Mouse (Mus musculus): ENCODE results near the gene Hspb8. TPM values are rescaled to one million over a fixed set of nuclear protein-coding genes. Genes with fewer than 3 reads are reported as not detected.

Gene Hspb8
- polyA plus RNA-seq (2011; ENCODE audit: insufficient read depth, insufficient read length, low read depth, missing spikeins): 64.0 and 68.1 TPM in 2 replicates

- Histone ChIP-seq H3K9me3 (replicated peaks; ENCODE audit: control insufficient read depth, insufficient read depth, low read length, poor library complexity, severe bottlenecking) (no peaks in the 10 kb centered on the region), H3K36me3 (ENCODE audit: control insufficient read depth, insufficient read depth, low read length, poor library complexity, severe bottlenecking) (no peaks in the 10 kb centered on the region), H3K27me3 (ENCODE audit: control insufficient read depth, insufficient read depth, low read length, poor library complexity, severe bottlenecking) (no peaks in the 10 kb centered on the region), H3K4me1 (ENCODE audit: control insufficient read depth, insufficient read depth, low read length) (peaks cover 7% of the 10 kb centered on the region), H3K9ac (ENCODE audit: low read depth, poor library complexity, severe bottlenecking) (peak within 1 kb of the TSS; percentile 56), H3K27ac (ENCODE audit: insufficient read depth, low read length) (0 out of 2 replicates have a peak within 1 kb of the TSS, but pooled peaks have one; percentile 3), H3K4me3 (ENCODE audit: low read depth, low read length) (peak within 1 kb of the TSS; percentile 55)
- TF ChIP-seq CTCF (IDR thresholded peaks at IDR 0.05; ENCODE audit: low read depth, low read length) (no peak), POLR2A (IDR thresholded peaks at IDR 0.05; ENCODE audit: insufficient read depth, low read length) (peak; percentile 38), EP300 (IDR thresholded peaks at IDR 0.05; ENCODE audit: insufficient read depth, low read depth, low read length) (0 out of 2 replicates have a peak, but pooled peaks have one; percentile 10)
Measured at GRCm38 (mm10) chr5:116422699-116423201, at the start of gene Hspb8. TSS of gene Hspb8 (minus strand) at chr5:116422864.

- H3K27me3 ChIP-seq (ENCODE audit: control insufficient read depth, insufficient read depth, low read length, poor library complexity, severe bottlenecking): no peaks in the 10 kb centered on the region
- H3K36me3 ChIP-seq (ENCODE audit: control insufficient read depth, insufficient read depth, low read length, poor library complexity, severe bottlenecking): no peaks in the 10 kb centered on the region
- H3K9ac ChIP-seq (ENCODE audit: low read depth, poor library complexity, severe bottlenecking): no peak overlapping the region
- no peak overlapping the region for H3K4me3 ChIP-seq (ENCODE audit: low read depth, low read length)
- TF ChIP-seq CTCF (IDR thresholded peaks at IDR 0.05; ENCODE audit: low read depth, low read length) (peak; percentile 87), POLR2A (IDR thresholded peaks at IDR 0.05; ENCODE audit: insufficient read depth, low read length) (no peak)
- peaks cover under 1% of the 10 kb centered on the region for H3K4me1 ChIP-seq (ENCODE audit: control insufficient read depth, insufficient read depth, low read length)
- peaks cover 5% of the 10 kb centered on the region; the same call in 1 of the 2 replicates for H3K9me3 ChIP-seq (replicated peaks; ENCODE audit: control insufficient read depth, insufficient read depth, low read length, poor library complexity, severe bottlenecking)
- H3K27ac ChIP-seq (ENCODE audit: insufficient read depth, low read length): no peak overlapping the region
Measured at GRCm38 (mm10) chr5:116461354-116462042, 38.8 kb upstream of the Hspb8 start.

GRCm38 (mm10) chr5:116459970-116460369 is 37.3 kb upstream of the Hspb8 start:
- H3K9me3 ChIP-seq (replicated peaks; ENCODE audit: control insufficient read depth, insufficient read depth, low read length, poor library complexity, severe bottlenecking): no peaks in the 10 kb centered on the region
- no peaks in the 10 kb centered on the region for H3K36me3 ChIP-seq (ENCODE audit: control insufficient read depth, insufficient read depth, low read length, poor library complexity, severe bottlenecking)
- no peak overlapping the region for H3K9ac ChIP-seq (ENCODE audit: low read depth, poor library complexity, severe bottlenecking)
- no peak overlapping the region for H3K27ac ChIP-seq (ENCODE audit: insufficient read depth, low read length)
- TF ChIP-seq POLR2A (IDR thresholded peaks at IDR 0.05; ENCODE audit: insufficient read depth, low read length) (no peak), CTCF (IDR thresholded peaks at IDR 0.05; ENCODE audit: low read depth, low read length) (no peak), EP300 (IDR thresholded peaks at IDR 0.05; ENCODE audit: insufficient read depth, low read depth, low read length) (no peak)
- no peaks in the 10 kb centered on the region for H3K27me3 ChIP-seq (ENCODE audit: control insufficient read depth, insufficient read depth, low read length, poor library complexity, severe bottlenecking)
- H3K4me1 ChIP-seq (ENCODE audit: control insufficient read depth, insufficient read depth, low read length): peaks cover 3% of the 10 kb centered on the region
- no peak overlapping the region for H3K4me3 ChIP-seq (ENCODE audit: low read depth, low read length)

GRCm38 (mm10) chr5:116457791-116458190 is 35.1 kb upstream of the Hspb8 start:
- Histone ChIP-seq H3K4me3 (ENCODE audit: low read depth, low read length) (no peak overlapping the region), H3K9me3 (replicated peaks; ENCODE audit: control insufficient read depth, insufficient read depth, low read length, poor library complexity, severe bottlenecking) (no peaks in the 10 kb centered on the region), H3K4me1 (ENCODE audit: control insufficient read depth, insufficient read depth, low read length) (peaks cover 3% of the 10 kb centered on the region), H3K36me3 (ENCODE audit: control insufficient read depth, insufficient read depth, low read length, poor library complexity, severe bottlenecking) (no peaks in the 10 kb centered on the region), H3K27ac (ENCODE audit: insufficient read depth, low read length) (no peak overlapping the region), H3K9ac (ENCODE audit: low read depth, poor library complexity, severe bottlenecking) (no peak overlapping the region), H3K27me3 (ENCODE audit: control insufficient read depth, insufficient read depth, low read length, poor library complexity, severe bottlenecking) (no peaks in the 10 kb centered on the region)
- no peak for TF ChIP-seq POLR2A (IDR thresholded peaks at IDR 0.05; ENCODE audit: insufficient read depth, low read length)
- no peak for TF ChIP-seq CTCF (IDR thresholded peaks at IDR 0.05; ENCODE audit: low read depth, low read length)
- TF ChIP-seq EP300 (IDR thresholded peaks at IDR 0.05; ENCODE audit: insufficient read depth, low read depth, low read length): no peak

- peaks cover 3% of the 10 kb centered on the region for H3K4me1 ChIP-seq (ENCODE audit: control insufficient read depth, insufficient read depth, low read length)
- H3K9me3 ChIP-seq (replicated peaks; ENCODE audit: control insufficient read depth, insufficient read depth, low read length, poor library complexity, severe bottlenecking): no peaks in the 10 kb centered on the region
- no peak overlapping the region for H3K9ac ChIP-seq (ENCODE audit: low read depth, poor library complexity, severe bottlenecking)
- no peak overlapping the region for H3K27ac ChIP-seq (ENCODE audit: insufficient read depth, low read length)
- H3K27me3 ChIP-seq (ENCODE audit: control insufficient read depth, insufficient read depth, low read length, poor library complexity, severe bottlenecking): no peaks in the 10 kb centered on the region
- TF ChIP-seq POLR2A (IDR thresholded peaks at IDR 0.05; ENCODE audit: insufficient read depth, low read length) (no peak), EP300 (IDR thresholded peaks at IDR 0.05; ENCODE audit: insufficient read depth, low read depth, low read length) (0 out of 2 replicates have a peak, but pooled peaks have one; percentile 14), CTCF (IDR thresholded peaks at IDR 0.05; ENCODE audit: low read depth, low read length) (no peak)
- no peak overlapping the region for H3K4me3 ChIP-seq (ENCODE audit: low read depth, low read length)
- H3K36me3 ChIP-seq (ENCODE audit: control insufficient read depth, insufficient read depth, low read length, poor library complexity, severe bottlenecking): no peaks in the 10 kb centered on the region
Measured at GRCm38 (mm10) chr5:116456796-116457515, 34.3 kb upstream of the Hspb8 start.
